Mouse (Mus musculus) frontal cortex, adult (tissue): ENCODE data around the gene Ptgis.

Experiments
- ATAC-seq: cut with Nextera tagmentation; 2 replicates; pipeline ENCODE4 v1.9.2; 2017; ENCODE audit warnings: mild to moderate bottlenecking, moderate library complexity, mixed read lengths; ENCODE audit not compliant: low TSS enrichment

Ptgis gene

GRCm38 (mm10) chr2:167190076-167190399 is 50.4 kb downstream of the Ptgis start, which contains the start of gene Kcnb1:
Gene Kcnb1, minus strand, starts transcription at chr2:167190155.
- peak; percentile 47 for ATAC-seq

GRCm38 (mm10) chr2:167189291-167190075 is 50.9 kb downstream of the Ptgis start:
- no peak for ATAC-seq

- no peak; the same call in 1 of the 2 replicates for ATAC-seq
Observed at GRCm38 (mm10) chr2:167188315-167189207, 51.8 kb downstream of the Ptgis start.

DNA sequence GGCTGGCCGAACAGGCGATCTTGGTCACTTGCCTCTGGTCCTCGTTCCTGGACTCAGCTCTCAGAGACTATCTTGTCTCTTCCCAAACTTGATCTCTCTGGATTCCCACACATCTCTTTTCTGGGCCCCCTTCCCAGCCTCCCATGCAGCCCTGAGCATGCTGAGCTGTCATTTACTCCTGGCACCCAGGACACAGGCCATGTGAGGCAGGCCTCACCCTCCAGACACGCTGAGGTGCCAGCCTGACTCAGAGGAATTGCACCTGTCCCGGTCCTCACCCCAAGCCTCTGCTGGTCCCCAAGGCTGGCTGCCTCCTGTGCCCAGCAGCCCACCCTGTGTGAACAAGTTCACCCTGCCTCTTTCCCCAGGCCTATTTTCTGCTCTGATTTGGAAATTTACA is 53.3 kb downstream of the Ptgis start:
- ATAC-seq, result peak; percentile 17; the same call in 1 of the 2 replicates

GRCm38 (mm10) chr2:167186544-167186943 is 53.9 kb downstream of the Ptgis start:
- no peak for ATAC-seq

DNA sequence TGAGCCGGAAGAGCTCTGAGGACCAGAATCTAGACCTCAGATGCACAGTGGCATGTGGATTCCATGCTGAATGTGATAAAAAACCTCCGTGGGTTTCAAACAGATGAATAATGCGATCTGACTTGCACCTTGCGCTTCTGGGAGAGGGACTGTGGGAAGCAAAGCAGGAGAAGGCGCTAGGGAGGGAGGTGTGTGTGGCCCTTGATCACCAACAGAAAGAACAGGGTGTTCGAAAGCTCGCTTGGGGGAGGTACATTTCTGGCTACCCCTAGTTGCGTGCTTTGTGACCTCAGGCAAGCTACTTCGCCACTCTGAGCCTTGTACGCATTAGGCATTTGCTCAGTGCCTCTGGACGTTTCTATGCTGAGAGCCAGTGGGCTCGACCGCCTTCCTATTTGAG is 54.4 kb downstream of the Ptgis start:
- ATAC-seq, result 0 out of 2 replicates have a peak, but pooled peaks have one; percentile 1

- peak; percentile 17; the same call in 1 of the 2 replicates for ATAC-seq
Observed at GRCm38 (mm10) chr2:167185432-167185831, 55.0 kb downstream of the Ptgis start.

GRCm38 (mm10) chr2:167181662-167182389 is 58.6 kb downstream of the Ptgis start:
- ATAC-seq, result no peak

DNA sequence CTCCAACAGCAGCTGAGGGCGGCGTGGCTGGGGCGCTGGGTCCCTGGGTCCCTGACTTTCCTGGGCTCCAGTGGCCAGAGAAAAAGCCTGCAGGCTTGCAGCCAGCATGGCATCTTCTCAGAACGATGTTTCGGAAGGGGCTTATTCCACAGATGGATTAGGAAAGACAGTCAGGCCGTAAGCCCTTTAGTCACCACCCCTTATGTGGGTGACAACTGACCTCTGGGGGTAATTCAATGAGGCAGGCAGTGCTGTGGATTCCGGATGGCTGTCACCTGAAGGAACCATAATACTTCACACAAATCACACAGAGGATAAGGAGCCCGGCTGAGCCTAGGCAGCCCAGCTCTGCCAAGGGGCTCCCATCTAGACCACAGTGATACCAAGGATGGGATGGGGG is 59.3 kb downstream of the Ptgis start:
- ATAC-seq, result no peak

- ATAC-seq, result no peak
Observed at GRCm38 (mm10) chr2:167179301-167179700, 61.1 kb downstream of the Ptgis start.

DNA sequence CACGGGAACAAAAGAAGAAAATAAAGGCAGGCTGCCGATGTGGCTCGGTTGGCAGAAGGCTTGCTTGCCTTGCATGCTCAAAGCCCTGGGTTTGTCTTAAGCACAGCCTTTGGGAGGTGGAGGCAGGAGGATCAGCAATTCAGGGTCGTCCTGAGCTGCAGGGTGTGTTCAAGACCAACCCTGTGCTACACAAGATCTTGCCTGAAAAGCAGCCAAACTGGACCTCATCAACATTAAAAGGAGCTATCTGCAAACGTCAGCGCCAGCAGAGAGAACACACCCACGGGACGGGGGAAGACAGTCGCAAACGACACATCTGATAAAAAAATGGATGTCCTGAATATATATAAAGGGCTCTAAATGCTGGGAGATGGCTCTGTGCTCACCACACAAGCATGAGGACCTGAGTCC is 63.2 kb downstream of the Ptgis start:
- peak; percentile 74 for ATAC-seq

DNA sequence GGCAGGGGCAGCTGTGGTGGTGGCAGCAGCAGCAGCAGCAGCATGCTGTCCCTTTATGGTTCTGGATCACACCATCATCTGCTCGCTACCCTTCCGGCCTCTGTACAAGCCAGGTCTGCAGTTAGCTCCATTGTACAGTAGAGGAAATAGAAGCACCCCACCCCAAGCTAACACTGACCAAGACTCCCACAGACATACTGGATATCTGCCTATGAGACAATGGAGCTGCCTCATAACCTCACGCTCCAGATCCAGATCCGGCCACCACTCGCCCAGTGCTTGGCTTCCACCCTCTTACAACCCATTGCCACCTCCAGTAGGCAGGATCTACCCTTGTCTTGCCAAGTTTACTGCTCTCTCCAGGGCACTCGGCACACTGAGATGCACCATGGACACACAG is 65.1 kb downstream of the Ptgis start:
- ATAC-seq, result no peak

GRCm38 (mm10) chr2:167173051-167173875 is 67.1 kb downstream of the Ptgis start:
- ATAC-seq, result no peak

GRCm38 (mm10) chr2:167167515-167168212 is 72.7 kb downstream of the Ptgis start:
- ATAC-seq, result peak; percentile 56

- no peak for ATAC-seq
Observed at GRCm38 (mm10) chr2:167163600-167163999, 76.8 kb downstream of the Ptgis start.

DNA sequence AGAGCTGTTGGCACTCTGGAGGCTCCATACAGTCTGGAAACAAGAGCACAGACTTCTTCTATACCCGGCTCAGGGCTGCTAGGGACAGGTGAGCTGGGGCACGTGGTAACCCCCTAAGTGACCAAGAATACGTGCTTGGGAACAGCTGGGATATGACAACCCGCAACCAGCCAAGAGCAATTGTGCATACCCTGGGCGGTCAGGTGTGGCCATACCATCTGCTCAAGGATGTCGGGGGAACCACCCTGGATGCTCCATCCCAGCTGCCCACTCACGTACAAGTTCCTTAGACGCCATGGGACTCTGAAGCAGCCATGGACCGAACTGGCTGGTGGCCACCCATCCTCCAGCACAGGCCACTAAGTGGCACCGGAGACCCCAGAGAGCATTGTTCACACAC is 77.3 kb downstream of the Ptgis start:
- no peak for ATAC-seq

DNA sequence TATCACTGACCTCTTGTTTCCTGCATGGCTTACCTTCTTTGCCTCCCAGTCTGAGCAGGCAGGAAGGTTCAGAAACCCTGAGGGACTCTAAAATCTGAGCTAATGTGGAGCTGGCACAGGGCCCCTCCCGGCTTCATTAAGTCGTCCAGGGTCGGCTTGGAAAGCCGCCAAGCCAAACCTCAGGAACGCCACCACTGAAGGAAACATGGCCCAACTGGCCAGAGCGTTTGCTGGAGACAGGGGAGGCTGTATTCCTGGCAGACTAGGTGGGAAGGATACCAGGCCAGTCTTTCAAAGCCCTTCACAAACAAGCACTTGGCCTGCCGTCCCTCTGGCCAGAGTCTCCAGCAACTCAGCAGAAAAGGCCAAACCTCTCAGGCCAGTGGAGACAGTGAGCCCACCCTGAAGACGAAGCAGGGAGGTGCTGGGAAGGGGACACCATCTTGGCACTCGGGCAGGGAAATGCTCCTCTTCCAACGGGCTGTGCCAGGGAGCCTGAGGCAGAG is 77.8 kb downstream of the Ptgis start:
- no peak for ATAC-seq

GRCm38 (mm10) chr2:167159721-167160120 is 80.7 kb downstream of the Ptgis start:
- no peak for ATAC-seq

DNA sequence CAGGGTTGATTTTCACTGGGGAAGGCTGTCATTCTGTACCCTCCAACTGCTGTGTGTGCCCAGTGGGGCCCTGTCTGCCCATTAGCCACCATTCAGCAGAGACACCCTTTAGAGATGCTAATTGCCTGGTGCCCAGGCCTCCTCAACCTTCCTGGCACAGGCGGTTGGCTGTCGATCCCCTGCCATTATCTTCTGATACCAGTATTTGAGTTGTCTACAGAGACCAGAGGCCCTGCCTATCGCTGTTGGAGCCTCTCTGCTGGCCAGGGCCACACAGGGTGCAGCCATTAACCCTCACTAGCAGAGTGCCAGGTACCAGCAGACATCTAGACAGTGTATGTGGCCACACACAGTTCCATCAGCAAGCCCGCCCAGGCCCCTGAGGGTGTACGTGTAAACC is 81.6 kb downstream of the Ptgis start:
- ATAC-seq, result no peak

DNA sequence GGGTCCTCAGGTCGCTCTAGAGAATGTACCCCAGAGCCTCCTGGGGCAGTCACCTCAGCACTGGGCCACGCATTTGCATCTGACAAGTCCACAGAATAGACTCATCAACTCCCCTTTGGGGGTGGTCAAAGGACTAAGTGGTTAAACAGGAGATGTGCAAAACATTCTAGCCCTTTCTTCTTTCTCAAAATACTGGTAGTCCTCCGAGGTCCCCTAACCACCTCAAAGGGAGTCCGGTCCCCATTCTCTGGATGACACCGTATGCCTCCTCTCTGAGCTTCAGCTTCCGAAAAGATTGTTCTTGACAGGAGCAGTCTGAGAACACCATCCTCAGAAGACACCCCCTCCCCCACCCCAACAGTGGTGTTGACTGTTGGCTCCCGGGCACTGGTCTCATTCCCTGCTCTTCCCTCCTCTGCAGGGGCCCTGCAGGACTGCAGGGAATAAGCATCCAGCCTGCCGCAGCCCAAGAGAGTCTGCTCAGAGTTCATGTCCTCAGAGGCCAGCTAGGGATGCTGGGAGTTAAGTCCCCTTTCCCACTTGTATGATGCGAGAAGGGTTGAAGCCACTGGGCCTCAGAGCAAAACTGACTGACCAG is 84.2 kb downstream of the Ptgis start:
- ATAC-seq, result no peak
